Mouse (Mus musculus) liver, embryonic 11.5 days (tissue): ENCODE data around the gene Pde1c. TPM values are rescaled to one million over a fixed set of nuclear protein-coding genes. Genes with fewer than 3 reads are reported as not detected.

Source experiments
- ATAC-seq: fragments of 200-750 bp; cut with Nextera tagmentation; replicated peaks from 2 replicates; pipeline ENCODE4 v1.8.0; 2017; ENCODE audit warnings: moderate number of reproducible peaks, mild to moderate bottlenecking, moderate TSS enrichment, moderate library complexity; ENCODE audit not compliant: low FRiP score
- DNase-seq: peaks from one replicate; pipeline ENCODE4 v3.0.0-alpha.2; 2017; ENCODE audit warnings: low spot score
- H3K27ac ChIP-seq: fragments of 300-500 bp; sonication (generic); 2 replicates; pipeline ENCODE4 v1.5.1; 2014; ENCODE audit warnings: mild to moderate bottlenecking, low read depth, low read length, control low read depth
- H3K27me3 ChIP-seq: fragments of 300-500 bp; sonication (generic); replicated peaks from 2 replicates; pipeline ENCODE4 v1.6.1; 2014; ENCODE audit warnings: low read length, mixed read lengths; ENCODE audit not compliant: control insufficient read depth, insufficient read depth
- H3K36me3 ChIP-seq: fragments of 300-500 bp; sonication (generic); 2 replicates; pipeline ENCODE4 v1.6.1; 2014; ENCODE audit warnings: mild to moderate bottlenecking, low read length, moderate library complexity, mixed read lengths; ENCODE audit not compliant: control insufficient read depth, insufficient read depth
- H3K4me1 ChIP-seq: fragments of 300-500 bp; sonication (generic); replicated peaks from 2 replicates; pipeline ENCODE4 v1.6.1; 2014; ENCODE audit warnings: low read length, mixed read lengths; ENCODE audit not compliant: control insufficient read depth, insufficient read depth
- H3K4me2 ChIP-seq: fragments of 300-500 bp; sonication (generic); 2 replicates; pipeline ENCODE4 v1.6.1; 2014; ENCODE audit warnings: mild to moderate bottlenecking, control low read depth, moderate library complexity
- H3K4me3 ChIP-seq: fragments of 300-500 bp; sonication (generic); 2 replicates; pipeline ENCODE4 v1.5.1; 2014; ENCODE audit warnings: low read depth, low read length, control low read depth
- H3K9ac ChIP-seq: fragments of 300-500 bp; sonication (generic); 2 replicates; pipeline ENCODE4 v1.6.1; 2014; ENCODE audit warnings: low read depth, low read length, control low read depth
- H3K9me3 ChIP-seq: fragments of 300-500 bp; sonication (generic); 2 replicates; pipeline ENCODE4 v1.6.1; 2016; ENCODE audit warnings: low read length, inconsistent platforms, mixed read lengths; ENCODE audit not compliant: control insufficient read depth
- WGBS: fragments of 180-500 bp; shearing (Covaris S2); extraction: QIAGEN DNeasy Blood & Tissue Kit; methylation state at CpG from one replicate; pipeline ENCODE4 v1.1.7; 2014; 5-methylcytosine and 5-hydroxymethylcytosine counted together
- polyA plus RNA-seq: library from polyadenylated mRNA; unstranded; fragments of >200 nt; fragmentation: Nextera tagmentation; extraction: Ambion mirVana; gene quantifications from 2 replicates; pipeline ENCODE4 v1.2.1, GENCODE M21; 2014

The Pde1c gene
- polyA plus RNA-seq, 1 experiment from 2014 or later: 0.89 TPM

DNA sequence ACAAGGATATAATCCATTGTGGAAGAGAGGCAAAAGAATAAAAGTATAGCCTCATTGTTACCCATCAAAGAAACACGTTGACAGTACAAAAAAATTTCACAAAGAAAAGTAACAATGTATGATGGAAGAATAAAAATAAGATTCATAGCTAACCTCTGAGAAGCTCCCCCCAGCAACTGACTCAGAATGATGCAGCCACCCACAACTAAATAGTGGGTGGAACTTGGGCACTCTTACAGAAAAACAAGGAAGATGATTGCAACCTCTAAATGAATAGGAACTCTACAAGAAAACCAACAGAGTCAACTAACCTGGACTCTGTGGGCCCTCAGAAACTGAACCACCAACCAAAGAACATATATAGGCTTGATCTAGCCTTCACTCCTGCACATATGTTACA, 293.4 kb downstream of the Pde1c start:
- ATAC-seq: no peak
- H3K27me3 ChIP-seq: no peaks in the 10 kb centered on the region
- H3K9me3 ChIP-seq: no peaks in the 10 kb centered on the region
- H3K9ac ChIP-seq: no peak overlapping the region
- DNase-seq: no peak
- H3K4me2 ChIP-seq: no peak overlapping the region
- H3K4me1 ChIP-seq: no peaks in the 10 kb centered on the region
- no peaks in the 10 kb centered on the region for H3K36me3 ChIP-seq
- no peak overlapping the region for H3K27ac ChIP-seq
- H3K4me3 ChIP-seq: no peak overlapping the region
- WGBS: 70% methylated on average over 1 of the region's 1 CpGs

DNA sequence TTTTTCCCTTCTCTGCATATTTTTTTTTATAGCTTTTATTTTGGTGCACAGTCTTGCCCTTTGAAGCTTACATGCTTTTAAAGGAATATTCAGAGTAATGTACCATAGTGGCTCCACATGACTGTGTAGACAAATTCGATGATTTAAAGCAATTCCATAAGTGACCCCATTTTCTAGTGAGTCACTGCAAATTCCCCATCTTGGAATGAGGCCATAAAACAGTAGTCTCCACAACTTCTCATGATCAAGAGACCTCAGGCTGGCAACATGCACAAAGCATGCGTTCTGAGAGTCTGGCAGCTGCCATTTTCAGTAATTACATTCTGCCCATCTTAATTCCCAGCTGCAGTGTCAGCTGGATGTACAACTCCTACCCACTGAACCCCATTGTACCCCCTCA, 297.2 kb downstream of the Pde1c start:
- DNase-seq (no peak), ATAC-seq (no peak)
- Histone ChIP-seq H3K9me3 (no peaks in the 10 kb centered on the region), H3K36me3 (no peaks in the 10 kb centered on the region), H3K4me1 (no peaks in the 10 kb centered on the region), H3K27ac (no peak overlapping the region), H3K27me3 (no peaks in the 10 kb centered on the region), H3K9ac (no peak overlapping the region), H3K4me3 (no peak overlapping the region), H3K4me2 (no peak overlapping the region)
- 66% methylated on average over 2 of the region's 2 CpGs for WGBS

- H3K27ac ChIP-seq: no peak overlapping the region
- H3K4me2 ChIP-seq: no peak overlapping the region
- peaks cover 11% of the 10 kb centered on the region for H3K4me1 ChIP-seq
- no peaks in the 10 kb centered on the region for H3K9me3 ChIP-seq
- DNase-seq (no peak), ATAC-seq (no peak)
- no peaks in the 10 kb centered on the region for H3K36me3 ChIP-seq
- no peak overlapping the region for H3K4me3 ChIP-seq
- H3K9ac ChIP-seq: no peak overlapping the region
- WGBS: 75% methylated on average over 4 of the region's 4 CpGs
- H3K27me3 ChIP-seq: no peaks in the 10 kb centered on the region
Measured at GRCm38 (mm10) chr6:56264509-56264908, 304.4 kb downstream of the Pde1c start.

GRCm38 (mm10) chr6:56260118-56260517, 308.8 kb downstream of the Pde1c start:
- 34% methylated on average over 3 of the region's 3 CpGs for WGBS
- ATAC-seq (peak; percentile 70), DNase-seq (no peak)
- H3K4me2 ChIP-seq: peak overlapping the region; percentile 14; the same call in 1 of the 2 replicates
- no peak overlapping the region for H3K27ac ChIP-seq
- no peak overlapping the region for H3K9ac ChIP-seq
- no peaks in the 10 kb centered on the region for H3K36me3 ChIP-seq
- peaks cover 11% of the 10 kb centered on the region for H3K4me1 ChIP-seq
- H3K4me3 ChIP-seq: no peak overlapping the region
- no peaks in the 10 kb centered on the region for H3K9me3 ChIP-seq
- no peaks in the 10 kb centered on the region for H3K27me3 ChIP-seq

- no peaks in the 10 kb centered on the region for H3K27me3 ChIP-seq
- no peak overlapping the region for H3K9ac ChIP-seq
- no peaks in the 10 kb centered on the region for H3K36me3 ChIP-seq
- no peak overlapping the region for H3K4me2 ChIP-seq
- peak; percentile 82 for ATAC-seq
- no peak for DNase-seq
- 72% methylated on average over 2 of the region's 2 CpGs for WGBS
- H3K4me1 ChIP-seq: peaks cover 11% of the 10 kb centered on the region
- no peaks in the 10 kb centered on the region for H3K9me3 ChIP-seq
- H3K27ac ChIP-seq: peak overlapping the region; percentile 53; the same call in 1 of the 2 replicates
- no peak overlapping the region for H3K4me3 ChIP-seq
Measured at GRCm38 (mm10) chr6:56257555-56258297, 311.2 kb downstream of the Pde1c start.

- Histone ChIP-seq H3K4me1 (no peaks in the 10 kb centered on the region), H3K36me3 (no peaks in the 10 kb centered on the region), H3K27me3 (no peaks in the 10 kb centered on the region), H3K9me3 (no peaks in the 10 kb centered on the region), H3K4me3 (no peak overlapping the region), H3K9ac (no peak overlapping the region), H3K27ac (no peak overlapping the region), H3K4me2 (no peak overlapping the region)
- 80% methylated on average over 3 of the region's 3 CpGs for WGBS
- no peak for DNase-seq
- no peak for ATAC-seq
Measured at GRCm38 (mm10) chr6:56250091-56250490, 318.8 kb downstream of the Pde1c start.

- Histone ChIP-seq H3K36me3 (no peaks in the 10 kb centered on the region), H3K4me3 (no peak overlapping the region), H3K4me1 (no peaks in the 10 kb centered on the region), H3K9ac (no peak overlapping the region), H3K4me2 (no peak overlapping the region), H3K9me3 (no peaks in the 10 kb centered on the region), H3K27ac (no peak overlapping the region), H3K27me3 (no peaks in the 10 kb centered on the region)
- ATAC-seq (no peak), DNase-seq (no peak)
- 72% methylated on average over 1 of the region's 1 CpGs for WGBS
Measured at GRCm38 (mm10) chr6:56191426-56192140, 377.3 kb downstream of the Pde1c start.

DNA sequence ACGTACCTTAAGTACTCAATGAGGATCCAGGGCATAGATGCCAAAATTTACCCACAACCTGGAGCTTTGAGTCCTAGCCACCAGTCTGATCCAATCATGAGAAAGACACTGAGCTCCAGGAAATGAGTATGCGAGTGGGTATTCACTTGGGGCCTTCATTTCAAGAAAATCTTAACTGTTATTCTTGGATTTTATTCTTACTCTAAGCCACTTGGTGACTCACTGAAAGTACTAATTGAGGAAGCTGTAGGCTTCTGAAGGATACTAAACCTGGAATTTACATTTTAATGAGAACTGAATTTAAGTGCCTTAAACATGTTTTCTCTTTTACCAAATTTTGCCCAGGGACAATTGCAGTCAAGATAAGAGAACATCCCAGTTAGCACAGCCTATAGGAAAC, 392.4 kb downstream of the Pde1c start:
- 76% methylated on average over 2 of the region's 2 CpGs for WGBS
- ATAC-seq (no peak), DNase-seq (no peak)
- Histone ChIP-seq H3K4me1 (no peaks in the 10 kb centered on the region), H3K9me3 (no peaks in the 10 kb centered on the region), H3K36me3 (no peaks in the 10 kb centered on the region), H3K4me2 (no peak overlapping the region), H3K27me3 (no peaks in the 10 kb centered on the region), H3K9ac (no peak overlapping the region), H3K27ac (no peak overlapping the region), H3K4me3 (no peak overlapping the region)

GRCm38 (mm10) chr6:56172172-56172571, 396.7 kb downstream of the Pde1c start:
- no peak overlapping the region for H3K27ac ChIP-seq
- H3K4me2 ChIP-seq: no peak overlapping the region
- H3K36me3 ChIP-seq: no peaks in the 10 kb centered on the region
- H3K4me3 ChIP-seq: no peak overlapping the region
- no peaks in the 10 kb centered on the region for H3K4me1 ChIP-seq
- no peaks in the 10 kb centered on the region for H3K27me3 ChIP-seq
- H3K9me3 ChIP-seq: no peaks in the 10 kb centered on the region
- H3K9ac ChIP-seq: no peak overlapping the region
- no peak for ATAC-seq
- no peak for DNase-seq
- 75% methylated on average over 2 of the region's 2 CpGs for WGBS
